Mouse (Mus musculus): ENCODE data around the gene Pah. TPM values are rescaled to one million over a fixed set of nuclear protein-coding genes. Genes with fewer than 3 reads are reported as not detected.

Pah gene
- total and polyA plus RNA-seq, 3 experiments: not detected

DNA sequence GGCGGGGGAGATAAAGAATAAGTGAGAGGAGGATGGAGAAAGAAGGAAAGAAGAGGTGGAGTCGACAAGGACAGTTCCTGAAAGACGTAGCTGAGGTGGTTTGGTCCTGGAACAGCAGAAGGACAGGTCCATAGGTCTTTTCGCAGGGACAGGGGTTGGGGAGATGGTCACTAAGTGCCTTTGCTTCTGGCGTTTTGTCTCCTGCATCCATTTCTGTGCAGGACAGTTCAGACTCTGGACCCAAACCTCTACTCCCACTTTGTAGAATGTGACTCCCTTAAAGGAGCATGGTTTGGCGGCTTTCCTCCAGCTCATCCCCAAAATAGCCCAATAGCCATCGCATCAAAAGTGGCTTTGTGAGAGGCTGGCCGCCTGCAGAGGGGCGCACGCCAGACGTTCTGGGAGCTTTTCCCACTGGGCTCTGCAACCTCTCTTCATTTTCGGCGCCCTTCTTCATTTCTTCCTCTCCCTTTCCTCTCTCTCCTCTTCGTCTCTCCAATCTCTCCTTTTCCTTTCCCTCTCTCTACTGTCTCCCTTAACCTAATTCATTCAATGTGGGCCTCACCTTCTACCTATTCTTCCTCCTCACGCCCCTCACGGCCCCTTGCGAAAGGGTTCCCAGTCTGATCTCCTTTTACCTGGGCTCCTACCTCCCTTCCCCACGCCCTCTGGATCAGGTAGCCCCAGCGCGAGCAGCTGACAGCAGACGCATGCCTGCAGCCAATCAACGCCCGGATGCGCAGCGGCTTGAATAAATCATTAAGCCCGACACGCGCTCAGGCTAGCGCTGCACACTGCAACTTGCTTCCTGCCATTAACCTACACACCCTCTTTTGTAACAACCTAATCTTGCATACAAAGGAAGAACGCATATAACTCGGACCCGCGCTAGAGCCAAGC lies 35.6 kb upstream of the Pah start:
- H3K4me3 ChIP-seq (ENCODE audit: low read depth, low read length): no peak overlapping the region
- H3K27me3 ChIP-seq (ENCODE audit: insufficient read depth, low read length): no peaks in the 10 kb centered on the region; the same call in 1 of the 2 replicates
- DNase-seq (ENCODE audit: low spot score) (no peak), ATAC-seq (ENCODE audit: extremely low read depth, insufficient number of reproducible peaks, low FRiP score, poor library complexity, severe bottlenecking) (no peak)
- TF ChIP-seq POLR2AphosphoS5 (IDR thresholded peaks at IDR 0.05; ENCODE audit: insufficient replicate concordance, low read depth, low read length): no peak
- TF ChIP-seq GATA1 (IDR thresholded peaks at IDR 0.05; ENCODE audit: borderline replicate concordance, low read length): no peak
- no peak for TF ChIP-seq GATA2 (IDR thresholded peaks at IDR 0.05; ENCODE audit: borderline replicate concordance, low read depth, low read length)
- no peak for TF ChIP-seq TAL1 (conservative IDR thresholded peaks at IDR 0.05; ENCODE audit: low read depth, low read length)
- no peak for TF ChIP-seq CTCF (IDR thresholded peaks at IDR 0.05; ENCODE audit: low read depth, low read length)
- peaks cover 43% of the 10 kb centered on the region for H3K9me3 ChIP-seq (replicated peaks)
- H3K4me1 ChIP-seq (ENCODE audit: insufficient read depth, low read depth, low read length): no peaks in the 10 kb centered on the region
- H3K36me3 ChIP-seq (replicated peaks): no peaks in the 10 kb centered on the region

DNA sequence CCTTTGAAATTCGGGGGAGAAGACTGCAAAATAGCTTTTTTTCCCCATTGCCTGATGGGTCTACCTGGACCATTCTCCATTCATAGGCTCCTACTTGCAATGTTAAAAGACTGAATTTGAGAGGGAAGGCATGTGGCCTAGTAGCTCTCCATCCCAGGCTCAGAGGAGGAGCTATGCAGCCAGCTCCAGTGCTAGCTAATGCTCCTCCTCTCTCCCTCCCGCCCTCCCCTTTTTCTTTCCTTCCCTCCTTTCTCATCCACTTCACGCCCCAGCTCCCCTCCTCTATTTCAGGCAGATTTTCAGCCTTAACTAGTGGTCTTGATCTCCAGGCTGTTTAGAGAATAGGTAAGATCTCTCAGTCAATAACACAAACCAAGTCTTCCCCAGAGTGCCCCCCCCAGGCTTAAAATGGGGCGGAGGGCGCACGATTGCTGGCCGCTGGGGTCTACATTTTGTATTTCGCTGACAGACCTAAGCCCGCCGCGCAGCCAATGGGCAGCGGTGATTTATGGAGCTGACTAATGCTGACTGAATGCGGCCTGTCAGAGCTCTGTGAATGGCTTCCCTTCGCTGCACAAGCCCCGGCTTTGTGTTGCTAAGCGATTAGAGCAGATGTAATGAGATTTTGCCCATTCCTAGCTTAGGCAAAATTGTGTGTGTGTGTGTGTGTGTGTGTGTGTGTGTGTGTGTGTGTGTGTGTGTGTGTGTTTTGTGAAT lies 33.0 kb upstream of the Pah start:
- no peak for DNase-seq (ENCODE audit: low spot score)
- Histone ChIP-seq H3K4me3 (ENCODE audit: low read depth, low read length) (no peak overlapping the region), H3K9me3 (replicated peaks) (peaks cover 61% of the 10 kb centered on the region), H3K4me1 (ENCODE audit: insufficient read depth, low read depth, low read length) (no peaks in the 10 kb centered on the region), H3K36me3 (replicated peaks) (no peaks in the 10 kb centered on the region), H3K27me3 (ENCODE audit: insufficient read depth, low read length) (no peaks in the 10 kb centered on the region; the same call in 1 of the 2 replicates)
- no peak for ATAC-seq (ENCODE audit: extremely low read depth, insufficient number of reproducible peaks, low FRiP score, poor library complexity, severe bottlenecking)
- TF ChIP-seq GATA1 (IDR thresholded peaks at IDR 0.05; ENCODE audit: borderline replicate concordance, low read length) (no peak), POLR2AphosphoS5 (IDR thresholded peaks at IDR 0.05; ENCODE audit: insufficient replicate concordance, low read depth, low read length) (no peak), TAL1 (conservative IDR thresholded peaks at IDR 0.05; ENCODE audit: low read depth, low read length) (no peak), GATA2 (IDR thresholded peaks at IDR 0.05; ENCODE audit: borderline replicate concordance, low read depth, low read length) (no peak), CTCF (IDR thresholded peaks at IDR 0.05; ENCODE audit: low read depth, low read length) (no peak)

DNA sequence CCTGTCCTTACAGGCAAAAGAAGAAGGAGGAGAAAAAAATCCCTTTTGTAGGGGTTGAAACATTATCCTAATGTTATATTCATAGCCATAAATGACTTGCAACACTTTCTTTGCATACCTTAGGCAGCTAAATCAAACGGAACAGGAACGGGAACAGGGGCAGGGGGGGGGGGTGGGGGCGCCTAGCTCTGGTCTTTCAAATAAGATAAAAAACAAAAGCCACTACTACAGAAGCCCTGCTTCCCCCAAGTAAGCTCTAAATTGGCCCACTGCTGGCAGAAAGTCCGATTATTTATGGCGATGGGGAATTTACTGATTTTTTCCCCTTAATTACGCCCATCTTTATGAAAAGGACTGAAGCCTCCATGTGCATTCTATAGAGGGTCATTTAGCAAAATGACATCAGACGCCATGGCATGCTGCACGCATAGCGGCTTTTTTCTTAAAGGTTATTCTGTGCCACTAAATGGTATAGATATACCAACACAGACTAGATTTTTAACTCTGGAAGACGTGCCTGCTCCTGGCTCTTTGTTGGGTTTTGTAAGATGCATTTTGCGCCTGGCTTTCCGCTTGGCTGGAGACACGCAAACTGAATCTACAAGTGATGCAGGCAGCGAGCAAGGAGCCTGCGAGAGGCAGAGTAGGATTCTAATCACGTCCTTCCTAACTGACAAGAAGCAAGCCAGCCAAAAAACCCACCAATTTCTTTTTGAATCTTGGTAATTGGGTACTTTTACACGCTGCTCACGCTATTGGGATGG lies 32.2 kb upstream of the Pah start:
- ATAC-seq (ENCODE audit: extremely low read depth, insufficient number of reproducible peaks, low FRiP score, poor library complexity, severe bottlenecking) (no peak), DNase-seq (ENCODE audit: low spot score) (no peak)
- no peaks in the 10 kb centered on the region for H3K4me1 ChIP-seq (ENCODE audit: insufficient read depth, low read depth, low read length)
- peaks cover 68% of the 10 kb centered on the region for H3K9me3 ChIP-seq (replicated peaks)
- no peaks in the 10 kb centered on the region; the same call in 1 of the 2 replicates for H3K27me3 ChIP-seq (ENCODE audit: insufficient read depth, low read length)
- TF ChIP-seq POLR2AphosphoS5 (IDR thresholded peaks at IDR 0.05; ENCODE audit: insufficient replicate concordance, low read depth, low read length) (no peak), GATA1 (IDR thresholded peaks at IDR 0.05; ENCODE audit: borderline replicate concordance, low read length) (no peak), CTCF (IDR thresholded peaks at IDR 0.05; ENCODE audit: low read depth, low read length) (no peak), TAL1 (conservative IDR thresholded peaks at IDR 0.05; ENCODE audit: low read depth, low read length) (no peak), GATA2 (IDR thresholded peaks at IDR 0.05; ENCODE audit: borderline replicate concordance, low read depth, low read length) (no peak)
- H3K36me3 ChIP-seq (replicated peaks): no peaks in the 10 kb centered on the region
- H3K4me3 ChIP-seq (ENCODE audit: low read depth, low read length): no peak overlapping the region

DNA sequence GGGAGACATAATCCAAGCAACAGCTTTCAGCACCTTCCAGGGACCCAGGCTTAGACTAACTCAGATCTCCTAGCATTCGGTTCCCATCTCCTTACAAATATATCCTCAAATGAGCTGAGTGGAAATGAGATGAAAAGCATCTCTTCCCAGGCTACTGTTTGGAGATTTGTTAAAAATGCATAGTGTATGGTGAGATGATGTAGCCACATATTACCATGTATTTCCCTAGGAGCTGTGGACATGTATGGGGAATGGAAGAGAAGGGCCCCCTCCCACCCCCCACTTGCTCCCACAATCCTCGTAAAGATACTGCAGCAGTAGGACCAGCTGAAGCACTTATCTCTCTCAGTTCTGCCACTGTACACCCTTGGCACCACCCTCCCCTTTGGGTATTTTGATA lies 31.3 kb upstream of the Pah start:
- Histone ChIP-seq H3K27me3 (ENCODE audit: insufficient read depth, low read length) (no peaks in the 10 kb centered on the region; the same call in 1 of the 2 replicates), H3K4me1 (ENCODE audit: insufficient read depth, low read depth, low read length) (no peaks in the 10 kb centered on the region), H3K36me3 (replicated peaks) (no peaks in the 10 kb centered on the region), H3K9me3 (replicated peaks) (peaks cover 71% of the 10 kb centered on the region), H3K4me3 (ENCODE audit: low read depth, low read length) (no peak overlapping the region)
- no peak for ATAC-seq (ENCODE audit: extremely low read depth, insufficient number of reproducible peaks, low FRiP score, poor library complexity, severe bottlenecking)
- no peak for DNase-seq (ENCODE audit: low spot score)
- no peak for TF ChIP-seq GATA1 (IDR thresholded peaks at IDR 0.05; ENCODE audit: borderline replicate concordance, low read length)
- no peak for TF ChIP-seq GATA2 (IDR thresholded peaks at IDR 0.05; ENCODE audit: borderline replicate concordance, low read depth, low read length)
- no peak for TF ChIP-seq POLR2AphosphoS5 (IDR thresholded peaks at IDR 0.05; ENCODE audit: insufficient replicate concordance, low read depth, low read length)
- TF ChIP-seq CTCF (IDR thresholded peaks at IDR 0.05; ENCODE audit: low read depth, low read length): no peak
- TF ChIP-seq TAL1 (conservative IDR thresholded peaks at IDR 0.05; ENCODE audit: low read depth, low read length): no peak

DNA sequence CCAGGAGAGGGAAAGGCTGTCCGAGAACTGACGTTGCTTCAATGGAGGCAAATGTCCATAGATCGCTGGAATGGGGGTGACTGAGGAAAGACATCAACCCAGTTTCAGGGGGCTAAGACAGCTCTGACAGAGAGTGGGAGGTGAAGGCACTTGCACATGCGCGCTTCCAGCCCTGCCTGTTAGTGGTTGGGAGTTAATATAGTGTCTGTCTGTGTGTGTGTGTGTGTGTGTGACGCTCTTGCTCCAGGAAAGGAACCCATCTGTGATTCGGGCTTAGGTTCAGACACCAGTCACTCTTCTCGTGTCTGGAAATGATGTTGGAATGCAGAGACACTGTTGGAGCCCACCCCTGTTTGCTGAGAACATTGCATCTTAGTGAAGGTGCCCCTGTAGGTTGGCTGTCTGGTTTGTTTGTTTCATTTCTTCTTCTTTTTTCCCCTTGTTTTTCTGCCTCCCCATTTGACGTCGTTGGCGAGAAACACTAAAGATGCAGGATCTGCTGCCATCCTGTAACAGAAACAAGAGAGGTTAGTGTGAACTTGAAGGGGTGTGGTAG lies 30.0 kb upstream of the Pah start:
- H3K9me3 ChIP-seq (replicated peaks): peaks cover 62% of the 10 kb centered on the region
- no peak for DNase-seq (ENCODE audit: low spot score)
- no peaks in the 10 kb centered on the region for H3K4me1 ChIP-seq (ENCODE audit: insufficient read depth, low read depth, low read length)
- TF ChIP-seq POLR2AphosphoS5 (IDR thresholded peaks at IDR 0.05; ENCODE audit: insufficient replicate concordance, low read depth, low read length): no peak
- no peak for TF ChIP-seq GATA2 (IDR thresholded peaks at IDR 0.05; ENCODE audit: borderline replicate concordance, low read depth, low read length)
- TF ChIP-seq TAL1 (conservative IDR thresholded peaks at IDR 0.05; ENCODE audit: low read depth, low read length): no peak
- TF ChIP-seq CTCF (IDR thresholded peaks at IDR 0.05; ENCODE audit: low read depth, low read length): no peak
- TF ChIP-seq GATA1 (IDR thresholded peaks at IDR 0.05; ENCODE audit: borderline replicate concordance, low read length): no peak
- H3K4me3 ChIP-seq (ENCODE audit: low read depth, low read length): no peak overlapping the region
- no peaks in the 10 kb centered on the region for H3K36me3 ChIP-seq (replicated peaks)
- H3K27me3 ChIP-seq (ENCODE audit: insufficient read depth, low read length): no peaks in the 10 kb centered on the region
- ATAC-seq (ENCODE audit: extremely low read depth, insufficient number of reproducible peaks, low FRiP score, poor library complexity, severe bottlenecking): no peak

Measured in G1E (cell line).